In the genomic region with DNA sequence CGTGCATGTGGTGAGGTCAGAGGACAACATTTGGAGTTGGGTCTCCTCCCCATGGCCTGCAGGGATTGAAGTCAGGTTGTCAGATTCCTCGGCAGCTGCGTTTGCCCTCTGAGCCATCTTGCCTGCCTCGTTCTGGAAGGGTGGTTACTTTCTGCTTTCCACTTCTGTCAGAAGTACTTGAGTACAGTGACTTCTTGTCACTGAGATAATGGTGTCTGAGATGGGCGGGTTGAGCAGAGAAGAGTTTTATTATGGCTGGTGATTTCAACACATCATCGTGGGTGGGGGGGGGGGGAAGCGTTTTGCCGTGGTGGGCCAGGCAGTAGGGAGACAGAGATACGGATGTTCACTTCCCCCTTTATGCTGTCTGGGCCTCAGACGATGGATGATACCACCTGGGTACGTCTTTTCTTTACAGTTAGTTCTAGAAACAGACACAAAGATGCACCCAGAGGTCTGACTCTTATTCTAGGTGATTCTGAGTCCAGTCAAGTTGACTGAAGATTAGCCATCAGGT, we compare ENCODE assay signal across 24 mouse cellular contexts. TPM values are rescaled to one million over a fixed set of nuclear protein-coding genes. Genes with fewer than 3 reads are reported as not detected.
A peak's percentile ranks its signal among the peaks of the same experiment; 100 is the strongest.
DNase-seq lines count a peak whose midpoint lies in the region; ATAC-seq and TF ChIP-seq lines count a peak whose summit lies in the region.
"Had no signal": no experiment of that assay in that cellular context is flagged by ENCODE, and none has a peak within 500 bp of the region (broad histone marks: within the 10 kb centered on the region; RNA-seq: fewer than 3 reads in every experiment).

No protein-coding gene starts in this region.

- 45% methylated on average over 11 of the region's 11 CpGs for WGBS in liver, embryonic 12.5 days (ENCODE audit: insufficient replicate concordance)
- WGBS in liver, embryonic 11.5 days: 58% methylated on average over 11 of the region's 11 CpGs

- peak; percentile 15 for DNase-seq in heart, adult 11 months
- DNase-seq in heart, postnatal 14 days: no peak
- no peak for DNase-seq in liver, embryonic 11.5 days (ENCODE audit: low spot score)
- DNase-seq in G1E (ENCODE audit: low spot score) (peak; percentile 67), MEL-GATA-1-ER (ENCODE audit: extremely low read depth, low read depth) (peak; percentile 56)
- DNase-seq in gastrocnemius, postnatal 4 days (ENCODE audit: low spot score in 2 of 2): no peak
- DNase-seq: adrenal gland, adult 2 months; adrenal gland, postnatal 10 days; adrenal gland, postnatal 25 days; B cell, adult 2 months; cerebellum, adult 11 months; cerebellum, adult 18-20 months; cerebellum, adult 8-10 months; cerebellum, adult 9-11 months; cerebellum, postnatal 14 days; cerebellum, postnatal 36 days; forebrain, postnatal 0 days had no signal

- H3K4me1 ChIP-seq in liver, embryonic 12.5 days: peaks cover 41% of the 10 kb centered on the region
- H3K4me1 ChIP-seq in liver, embryonic 11.5 days (replicated peaks; ENCODE audit: control insufficient read depth, insufficient read depth, low read length): peaks cover 14% of the 10 kb centered on the region; the same call in 1 of the 2 replicates
- H3K4me1 ChIP-seq in G1E (ENCODE audit: insufficient read depth, low read depth, low read length): peaks cover 50% of the 10 kb centered on the region
- H3K4me1 ChIP-seq: embryonic facial prominence, embryonic 10.5 days; embryonic facial prominence, embryonic 12.5 days had no signal

- peaks cover 32% of the 10 kb centered on the region for H3K36me3 ChIP-seq in liver, embryonic 12.5 days
- H3K36me3 ChIP-seq in liver, embryonic 11.5 days (ENCODE audit: control insufficient read depth, insufficient read depth, low read length): peaks cover 2% of the 10 kb centered on the region; the same call in 1 of the 2 replicates
- H3K36me3 ChIP-seq in G1E (replicated peaks): peaks cover 49% of the 10 kb centered on the region
- H3K36me3 ChIP-seq: embryonic facial prominence, embryonic 12.5 days; forebrain, embryonic 15.5 days had no signal

- TF ChIP-seq CTCF in G1E (IDR thresholded peaks at IDR 0.05; ENCODE audit: low read depth, low read length): no peak

- intact Hi-C loops in heart, postnatal 14 days (cut with DNase I): loop anchor here (5.0 kb wide), 1 partner anchor 43 kb away; no protein-coding TSS in a partner anchor

- no peaks in the 10 kb centered on the region for H3K27me3 ChIP-seq in liver, embryonic 12.5 days (replicated peaks)
- H3K27me3 ChIP-seq in liver, embryonic 11.5 days (replicated peaks; ENCODE audit: control insufficient read depth, insufficient read depth, low read length): no peaks in the 10 kb centered on the region
- H3K27me3 ChIP-seq in G1E (ENCODE audit: insufficient read depth, low read length): no peaks in the 10 kb centered on the region
- H3K27me3 ChIP-seq: CH12.LX; embryonic facial prominence, embryonic 12.5 days; forebrain, embryonic 13.5 days; forebrain, embryonic 15.5 days had no signal

- H3K27ac ChIP-seq in liver, embryonic 12.5 days: no peak overlapping the region
- H3K27ac ChIP-seq in liver, embryonic 11.5 days (ENCODE audit: low read depth, low read length): no peak overlapping the region
- H3K27ac ChIP-seq: embryonic facial prominence, embryonic 10.5 days; embryonic facial prominence, embryonic 12.5 days; forebrain, embryonic 13.5 days; forebrain, embryonic 15.5 days had no signal

- H3K9ac ChIP-seq in liver, embryonic 12.5 days: no peak overlapping the region
- H3K9ac ChIP-seq in liver, embryonic 11.5 days (ENCODE audit: low read depth, low read length): no peak overlapping the region
- H3K9ac ChIP-seq: embryonic facial prominence, embryonic 12.5 days; forebrain, embryonic 13.5 days; forebrain, embryonic 15.5 days; forebrain, postnatal 0 days had no signal

- no peak overlapping the region for H3K4me3 ChIP-seq in liver, embryonic 12.5 days
- no peak overlapping the region for H3K4me3 ChIP-seq in liver, embryonic 11.5 days (ENCODE audit: low read depth, low read length)
- H3K4me3 ChIP-seq in G1E (ENCODE audit: low read depth, low read length): peak overlapping the region; percentile 48; the same call in 1 of the 2 replicates
- H3K4me3 ChIP-seq: embryonic facial prominence, embryonic 10.5 days; embryonic facial prominence, embryonic 12.5 days; forebrain, embryonic 13.5 days; forebrain, embryonic 15.5 days had no signal

- H3K4me2 ChIP-seq in liver, embryonic 12.5 days: peak overlapping the region; percentile 29; the same call in 1 of the 2 replicates
- no peak overlapping the region for H3K4me2 ChIP-seq in liver, embryonic 11.5 days
- H3K4me2 ChIP-seq: embryonic facial prominence, embryonic 12.5 days; forebrain, embryonic 13.5 days; forebrain, embryonic 15.5 days had no signal

- ATAC-seq in liver, embryonic 12.5 days: peak; percentile 29; the same call in 1 of the 2 replicates
- no peak for ATAC-seq in liver, embryonic 11.5 days (replicated peaks; ENCODE audit: low FRiP score)
- peak; percentile 71 for ATAC-seq in G1E (ENCODE audit: extremely low read depth, insufficient number of reproducible peaks, low FRiP score, poor library complexity, severe bottlenecking)
- ATAC-seq: CD4-positive, CD25-positive, alpha-beta regulatory T cell, adult 4 months; forebrain, embryonic 13.5 days; forebrain, embryonic 15.5 days; forebrain, postnatal 0 days had no signal

- H3K9me3 ChIP-seq in liver, embryonic 12.5 days (replicated peaks): no peaks in the 10 kb centered on the region
- H3K9me3 ChIP-seq in liver, embryonic 11.5 days (ENCODE audit: control insufficient read depth, low read length): no peaks in the 10 kb centered on the region
- H3K9me3 ChIP-seq in G1E (replicated peaks): peaks cover 3% of the 10 kb centered on the region; the same call in 1 of the 2 replicates
- H3K9me3 ChIP-seq: embryonic facial prominence, embryonic 12.5 days; forebrain, embryonic 13.5 days; forebrain, embryonic 15.5 days had no signal

RNA-seq across cellular contexts. Expression of a gene that starts 53.8 kb away (rescaled TPM):
- 1 to 10 TPM; 6.4 to 7.1 TPM for total RNA-seq in heart, postnatal 14 days (2021)
- 9.3 and 10.2 TPM in 2 replicates for polyA plus RNA-seq in liver, embryonic 12.5 days (2016; fragmentation: Nextera tagmentation; extraction: Ambion mirVana)
- 20.0 and 22.7 TPM in 2 replicates for polyA plus RNA-seq in liver, embryonic 11.5 days (2014; fragmentation: Nextera tagmentation; extraction: Ambion mirVana)
- total RNA-seq in G1E (2014; fragmentation: Nextera tagmentation) (40.6 and 44.0 TPM in 2 replicates), G1E (2017) (21.4 and 23.8 TPM in 2 replicates)
- 5.6 and 7.6 TPM in 2 replicates for polyA plus RNA-seq in G1E (2012)
- 1 to 10 TPM; 9.1 to 9.2 TPM for total RNA-seq in gastrocnemius, postnatal 4 days (2021)

Comparison
In these comparisons a context has a peak if more than half of its experiments do, and no peak if none do; other contexts are left out.
1. DNase-seq: peak in heart, adult 11 months (single experiment), G1E (single experiment) and MEL-GATA-1-ER (single experiment); none in heart, postnatal 14 days (0 of 2), liver, embryonic 11.5 days (single experiment) and gastrocnemius, postnatal 4 days (0 of 2).